Mouse (Mus musculus) intestine, embryonic 14.5 days (tissue): Measurements from ENCODE around the gene Prkag2. TPM values are rescaled to one million over a fixed set of nuclear protein-coding genes. Genes with fewer than 3 reads are reported as not detected.

Experiments used
- ATAC-seq: fragments of 200-750 bp; cut with Nextera tagmentation; replicated peaks from 2 replicates; pipeline ENCODE4 v1.8.0; 2017; ENCODE audit warnings: low read depth, moderate number of reproducible peaks, moderate TSS enrichment, moderate library complexity; ENCODE audit not compliant: low FRiP score, low TSS enrichment
- DNase-seq: peaks from one replicate; pipeline ENCODE4 v3.0.0-alpha.2; 2018; ENCODE audit warnings: low spot score
- H3K27ac ChIP-seq: fragments of 300-500 bp; sonication (generic); 2 replicates; pipeline ENCODE4 v1.5.1; 2014; ENCODE audit warnings: low read depth, mild to moderate bottlenecking, control low read depth
- H3K27me3 ChIP-seq: fragments of 300-500 bp; sonication (generic); replicated peaks from 2 replicates; pipeline ENCODE4 v1.6.1; 2014; ENCODE audit warnings: low read length, control low read depth; ENCODE audit not compliant: control insufficient read depth, insufficient read depth
- H3K36me3 ChIP-seq: fragments of 300-500 bp; sonication (generic); 2 replicates; pipeline ENCODE4 v1.6.1; 2014; ENCODE audit warnings: low read length, control low read depth; ENCODE audit not compliant: control insufficient read depth, insufficient read depth
- H3K4me1 ChIP-seq: fragments of 300-500 bp; sonication (generic); replicated peaks from 2 replicates; pipeline ENCODE4 v1.6.1; 2014; ENCODE audit warnings: low read length, control low read depth, mixed read lengths; ENCODE audit not compliant: control insufficient read depth, insufficient read depth
- H3K4me2 ChIP-seq: fragments of 300-500 bp; sonication (generic); 2 replicates; pipeline ENCODE4 v1.6.1; 2014; ENCODE audit warnings: low read length
- H3K4me3 ChIP-seq: fragments of 300-500 bp; sonication (generic); 2 replicates; pipeline ENCODE4 v1.5.1; 2014; ENCODE audit warnings: low read depth, low read length, control low read depth, mixed read lengths
- H3K9ac ChIP-seq: fragments of 300-500 bp; sonication (generic); 2 replicates; pipeline ENCODE4 v1.6.1; 2014; ENCODE audit warnings: mild to moderate bottlenecking, low read length
- H3K9me3 ChIP-seq: fragments of 300-500 bp; sonication (generic); 2 replicates; pipeline ENCODE4 v1.6.1; 2016; ENCODE audit warnings: low read length, control low read depth; ENCODE audit not compliant: control insufficient read depth
- WGBS: fragments of 180-500 bp; shearing (Covaris S2); extraction: QIAGEN DNeasy Blood & Tissue Kit; methylation state at CpG from one replicate; pipeline ENCODE4 v1.1.7; 2014; 5-methylcytosine and 5-hydroxymethylcytosine counted together
- polyA plus RNA-seq: library from polyadenylated mRNA; unstranded; fragments of >200 nt; fragmentation: Nextera tagmentation; extraction: Ambion mirVana; gene quantifications from 2 replicates; pipeline ENCODE4 v1.2.1, GENCODE M21; 2014

Gene Prkag2
- polyA plus RNA-seq, 1 experiment from 2014 or later, result 52.1 TPM

GRCm38 (mm10) chr5:25092630-25093245 is 7.7 kb downstream of the Prkag2 start:
- Histone ChIP-seq H3K4me3 (no peak overlapping the region), H3K9me3 (no peaks in the 10 kb centered on the region), H3K9ac (no peak overlapping the region), H3K4me2 (no peak overlapping the region), H3K27ac (no peak overlapping the region), H3K36me3 (no peaks in the 10 kb centered on the region), H3K27me3 (no peaks in the 10 kb centered on the region), H3K4me1 (no peaks in the 10 kb centered on the region)
- WGBS, result 84% methylated on average over 8 of the region's 8 CpGs
- ATAC-seq (no peak), DNase-seq (no peak)

- WGBS, result 90% methylated on average over 6 of the region's 6 CpGs
Measured at GRCm38 (mm10) chr5:25089258-25089972, 11.0 kb downstream of the Prkag2 start.

GRCm38 (mm10) chr5:25088633-25089032 is 11.8 kb downstream of the Prkag2 start:
- Histone ChIP-seq H3K4me1 (no peaks in the 10 kb centered on the region), H3K9ac (no peak overlapping the region), H3K27me3 (no peaks in the 10 kb centered on the region), H3K4me2 (no peak overlapping the region), H3K9me3 (no peaks in the 10 kb centered on the region), H3K27ac (no peak overlapping the region), H3K4me3 (no peak overlapping the region), H3K36me3 (no peaks in the 10 kb centered on the region)
- 68% methylated on average over 4 of the region's 4 CpGs for WGBS
- ATAC-seq (no peak), DNase-seq (no peak)

More at GRCm38 (mm10) chr5:25089258-25089972, 11.0 kb downstream of the Prkag2 start:
- H3K4me2 ChIP-seq, result no peak overlapping the region
- H3K9me3 ChIP-seq, result no peaks in the 10 kb centered on the region
- no peaks in the 10 kb centered on the region for H3K36me3 ChIP-seq
- H3K27me3 ChIP-seq, result no peaks in the 10 kb centered on the region
- ATAC-seq (no peak), DNase-seq (no peak)
- no peak overlapping the region for H3K9ac ChIP-seq
- H3K27ac ChIP-seq, result no peak overlapping the region
- H3K4me3 ChIP-seq, result no peak overlapping the region
- no peaks in the 10 kb centered on the region for H3K4me1 ChIP-seq

- no peaks in the 10 kb centered on the region for H3K27me3 ChIP-seq
- WGBS, result 74% methylated on average over 13 of the region's 13 CpGs
- DNase-seq (no peak), ATAC-seq (no peak)
- H3K36me3 ChIP-seq, result no peaks in the 10 kb centered on the region
- H3K4me1 ChIP-seq, result no peaks in the 10 kb centered on the region
- H3K4me2 ChIP-seq, result no peak overlapping the region
- no peaks in the 10 kb centered on the region for H3K9me3 ChIP-seq
- no peak overlapping the region for H3K9ac ChIP-seq
- H3K4me3 ChIP-seq, result no peak overlapping the region
- H3K27ac ChIP-seq, result no peak overlapping the region
Measured at GRCm38 (mm10) chr5:25088111-25088510, 12.3 kb downstream of the Prkag2 start.

GRCm38 (mm10) chr5:25087064-25087463 is 13.4 kb downstream of the Prkag2 start:
- H3K9ac ChIP-seq, result no peak overlapping the region
- no peaks in the 10 kb centered on the region for H3K4me1 ChIP-seq
- H3K36me3 ChIP-seq, result no peaks in the 10 kb centered on the region
- no peak overlapping the region for H3K4me2 ChIP-seq
- no peaks in the 10 kb centered on the region for H3K27me3 ChIP-seq
- no peak overlapping the region for H3K27ac ChIP-seq
- ATAC-seq (no peak), DNase-seq (no peak)
- 68% methylated on average over 7 of the region's 7 CpGs for WGBS
- H3K9me3 ChIP-seq, result no peaks in the 10 kb centered on the region
- no peak overlapping the region for H3K4me3 ChIP-seq

- Histone ChIP-seq H3K9me3 (no peaks in the 10 kb centered on the region), H3K9ac (no peak overlapping the region), H3K27me3 (no peaks in the 10 kb centered on the region), H3K4me3 (no peak overlapping the region), H3K27ac (no peak overlapping the region), H3K4me1 (no peaks in the 10 kb centered on the region), H3K4me2 (no peak overlapping the region), H3K36me3 (no peaks in the 10 kb centered on the region)
- ATAC-seq (no peak; the same call in 1 of the 2 replicates), DNase-seq (no peak)
- WGBS, result 55% methylated on average over 4 of the region's 4 CpGs
Measured at GRCm38 (mm10) chr5:25086234-25086633, 14.2 kb downstream of the Prkag2 start.

GRCm38 (mm10) chr5:25085170-25085569 is 15.3 kb downstream of the Prkag2 start:
- Histone ChIP-seq H3K27ac (no peak overlapping the region), H3K9ac (no peak overlapping the region), H3K9me3 (no peaks in the 10 kb centered on the region), H3K4me1 (no peaks in the 10 kb centered on the region), H3K36me3 (no peaks in the 10 kb centered on the region), H3K27me3 (no peaks in the 10 kb centered on the region), H3K4me2 (no peak overlapping the region), H3K4me3 (no peak overlapping the region)
- WGBS, result 90% methylated on average over 10 of the region's 10 CpGs
- DNase-seq (no peak), ATAC-seq (no peak)

GRCm38 (mm10) chr5:25083816-25084215 is 16.6 kb downstream of the Prkag2 start:
- no peaks in the 10 kb centered on the region for H3K4me1 ChIP-seq
- H3K27ac ChIP-seq, result no peak overlapping the region
- no peak overlapping the region for H3K4me2 ChIP-seq
- H3K9me3 ChIP-seq, result no peaks in the 10 kb centered on the region
- H3K36me3 ChIP-seq, result no peaks in the 10 kb centered on the region
- DNase-seq (no peak), ATAC-seq (no peak)
- whole genome bisulfite sequencing, result 44% methylated on average over 7 of the region's 7 CpGs
- no peak overlapping the region for H3K9ac ChIP-seq
- no peak overlapping the region for H3K4me3 ChIP-seq
- no peaks in the 10 kb centered on the region for H3K27me3 ChIP-seq

- DNase-seq, result no peak
- H3K9me3 ChIP-seq, result no peaks in the 10 kb centered on the region
- WGBS, result 45% methylated on average over 2 of the region's 2 CpGs
Measured at GRCm38 (mm10) chr5:25082542-25082941, 17.9 kb downstream of the Prkag2 start.

More at GRCm38 (mm10) chr5:25082542-25082941, 17.9 kb downstream of the Prkag2 start:
- no peak for ATAC-seq
- H3K4me1 ChIP-seq, result no peaks in the 10 kb centered on the region
- no peak overlapping the region for H3K9ac ChIP-seq
- H3K27ac ChIP-seq, result no peak overlapping the region
- no peak overlapping the region for H3K4me3 ChIP-seq
- H3K27me3 ChIP-seq, result no peaks in the 10 kb centered on the region
- H3K4me2 ChIP-seq, result no peak overlapping the region
- H3K36me3 ChIP-seq, result no peaks in the 10 kb centered on the region
